Mouse (Mus musculus) lung, postnatal 0 days (tissue): ENCODE measurements around the gene Traf3ip1. TPM values are rescaled to one million over a fixed set of nuclear protein-coding genes. Genes with fewer than 3 reads are reported as not detected.
A peak's percentile ranks its signal among the peaks of the same experiment; 100 is the strongest.

Experiments used
- ATAC-seq: fragments of 200-750 bp; cut with Nextera tagmentation; 2 replicates; pipeline ENCODE4 v1.8.0; 2017; ENCODE audit warnings: moderate library complexity
- DNase-seq: peaks from one replicate; pipeline ENCODE4 v3.0.0-alpha.2; 2016; ENCODE audit warnings: low spot score
- H3K27ac ChIP-seq: fragments of 300-500 bp; sonication (generic); 2 replicates; pipeline ENCODE4 v1.5.1; 2014; ENCODE audit warnings: antibody characterized with exemption, mild to moderate bottlenecking, low read length, mixed read lengths
- H3K27me3 ChIP-seq: fragments of 300-500 bp; sonication (generic); replicated peaks from 2 replicates; pipeline ENCODE4 v1.6.1; 2014; ENCODE audit warnings: low read length, mixed read lengths; ENCODE audit not compliant: insufficient read depth
- H3K36me3 ChIP-seq: fragments of 300-500 bp; sonication (generic); 2 replicates; pipeline ENCODE4 v1.6.1; 2014; ENCODE audit warnings: low read length, mixed read lengths; ENCODE audit not compliant: insufficient read depth
- H3K4me1 ChIP-seq: fragments of 300-500 bp; sonication (generic); 2 replicates; pipeline ENCODE4 v1.6.1; 2014; ENCODE audit warnings: antibody characterized with exemption, low read depth, low read length, mixed read lengths; ENCODE audit not compliant: insufficient read depth
- H3K4me2 ChIP-seq: fragments of 300-500 bp; sonication (generic); replicated peaks from 2 replicates; pipeline ENCODE4 v1.6.1; 2014; ENCODE audit warnings: low read depth, mild to moderate bottlenecking, low read length, moderate library complexity, mixed read lengths
- H3K4me3 ChIP-seq: fragments of 300-500 bp; sonication (generic); 2 replicates; pipeline ENCODE4 v1.5.1; 2014; ENCODE audit warnings: low read depth, low read length
- H3K9ac ChIP-seq: fragments of 300-500 bp; sonication (generic); replicated peaks from 2 replicates; pipeline ENCODE4 v1.6.1; 2014; ENCODE audit warnings: low read depth, mild to moderate bottlenecking
- H3K9me3 ChIP-seq: fragments of 300-500 bp; sonication (generic); 2 replicates; pipeline ENCODE4 v1.6.1; 2016; ENCODE audit warnings: low read length, mixed read lengths
- CTCF ChIP-seq: IDR thresholded peaks from 2 replicates; pipeline ENCODE4 v1.5.1; 2016; ENCODE audit warnings: antibody characterized with exemption, mild to moderate bottlenecking
- EP300 ChIP-seq: IDR thresholded peaks from 2 replicates; pipeline ENCODE4 v1.6.1; 2016; ENCODE audit warnings: antibody characterized with exemption, mild to moderate bottlenecking, control low read depth
- WGBS: fragments of 180-500 bp; shearing (Covaris S2); extraction: QIAGEN DNeasy Blood & Tissue Kit; methylation state at CpG from one replicate; pipeline ENCODE4 v1.1.7; 2014; 5-methylcytosine and 5-hydroxymethylcytosine counted together
- polyA plus RNA-seq: library from polyadenylated mRNA; unstranded; fragments of >200 nt; fragmentation: Nextera tagmentation; extraction: Ambion mirVana; gene quantifications from 2 replicates; pipeline ENCODE4 v1.2.1, GENCODE M21; 2015

Traf3ip1 gene
- polyA plus RNA-seq, 1 experiment from 2014 or later = 11.0 TPM

DNA sequence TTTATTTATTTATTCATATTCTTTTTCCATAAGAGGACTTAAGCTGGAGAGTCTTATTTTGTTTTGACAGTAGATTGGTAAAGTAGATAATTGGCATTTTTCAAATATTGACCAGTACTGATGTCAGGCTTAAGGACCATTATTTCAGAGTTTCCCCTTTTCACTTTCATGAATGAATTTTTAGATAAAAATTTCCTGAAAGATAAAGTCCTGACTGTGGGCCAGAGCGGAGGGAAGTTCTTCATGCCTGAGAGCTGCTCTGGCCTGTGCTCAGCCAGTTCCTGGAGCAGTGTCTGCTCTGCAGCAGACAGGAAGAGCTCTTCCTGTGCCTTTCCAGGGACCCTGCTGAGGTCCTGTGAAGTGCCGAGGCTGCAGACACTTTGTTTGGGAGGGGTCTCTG, 62.7 kb downstream of the Traf3ip1 start:
- ATAC-seq (no peak), DNase-seq (no peak)
- Histone ChIP-seq H3K9ac (no peak overlapping the region), H3K27me3 (no peaks in the 10 kb centered on the region), H3K4me2 (no peak overlapping the region), H3K4me3 (no peak overlapping the region), H3K36me3 (peaks cover 19% of the 10 kb centered on the region; the same call in 1 of the 2 replicates), H3K4me1 (no peaks in the 10 kb centered on the region), H3K27ac (no peak overlapping the region), H3K9me3 (no peaks in the 10 kb centered on the region)
- TF ChIP-seq EP300 (no peak), CTCF (no peak)
- WGBS = 46% methylated on average over 2 of the region's 2 CpGs

DNA sequence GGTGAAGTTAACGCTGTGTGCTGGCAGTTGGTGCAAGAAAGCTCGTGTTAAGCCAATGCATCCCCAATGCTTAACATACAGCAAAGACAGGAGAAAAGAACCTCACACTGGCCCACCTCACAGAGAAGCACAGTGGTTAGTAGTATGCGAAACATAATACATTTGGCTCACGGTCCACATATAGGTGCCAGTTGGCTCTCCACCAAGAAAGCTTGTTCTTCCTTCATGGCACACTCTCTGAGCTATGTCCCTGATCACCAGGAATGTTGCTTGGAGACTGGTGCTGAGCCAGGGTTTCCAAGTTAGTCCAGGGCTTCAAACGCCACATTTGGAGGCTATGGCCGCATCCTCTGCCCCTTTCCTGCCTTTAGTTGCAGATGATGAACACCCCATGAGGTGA, 66.8 kb downstream of the Traf3ip1 start:
- Histone ChIP-seq H3K27ac (no peak overlapping the region), H3K4me1 (no peaks in the 10 kb centered on the region), H3K9me3 (no peaks in the 10 kb centered on the region), H3K9ac (no peak overlapping the region), H3K4me3 (no peak overlapping the region), H3K36me3 (0 out of 2 replicates have a peak, but pooled peaks cover 5% of the 10 kb centered on the region), H3K4me2 (no peak overlapping the region), H3K27me3 (no peaks in the 10 kb centered on the region)
- TF ChIP-seq EP300 (no peak), CTCF (no peak)
- no peak for ATAC-seq
- WGBS = 67% methylated on average over 6 of the region's 6 CpGs
- DNase-seq = no peak

DNA sequence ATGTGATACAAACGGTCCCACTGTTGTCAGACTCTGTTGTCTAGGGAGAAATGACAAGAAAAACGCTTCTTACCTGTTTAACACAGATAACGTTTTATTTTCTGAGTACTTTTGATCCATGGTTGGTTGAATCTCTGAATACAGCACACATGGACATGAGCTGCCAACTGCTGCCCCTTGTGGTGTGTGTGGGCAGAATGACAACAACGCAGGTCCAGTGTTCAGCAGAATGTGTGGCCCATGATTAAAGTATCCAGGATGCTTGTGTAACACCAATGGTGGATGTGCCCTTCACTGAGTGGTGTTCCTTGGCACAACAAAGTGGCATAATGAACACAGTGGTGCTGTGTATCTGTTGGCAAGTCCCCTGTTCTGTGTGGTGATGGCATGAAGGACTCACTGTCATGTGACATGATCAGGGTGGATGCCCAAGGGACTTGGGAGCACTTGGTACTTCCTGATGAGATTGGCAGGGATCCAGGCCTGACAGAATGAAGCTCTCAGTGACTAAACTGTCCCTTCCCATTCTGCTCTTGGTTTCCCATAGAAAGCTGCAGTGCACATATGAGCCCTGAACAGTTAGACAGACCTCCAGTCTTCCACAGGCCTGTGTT, 68.6 kb downstream of the Traf3ip1 start:
- 85% methylated on average over 4 of the region's 4 CpGs for WGBS
- no peak overlapping the region for H3K27ac ChIP-seq
- H3K4me1 ChIP-seq = no peaks in the 10 kb centered on the region
- H3K4me3 ChIP-seq = no peak overlapping the region
- H3K4me2 ChIP-seq = no peak overlapping the region
- no peak overlapping the region for H3K9ac ChIP-seq
- TF ChIP-seq EP300 = no peak
- peak; percentile 38; the same call in 1 of the 2 replicates for TF ChIP-seq CTCF
- H3K36me3 ChIP-seq = no peaks in the 10 kb centered on the region
- H3K9me3 ChIP-seq = no peaks in the 10 kb centered on the region
- ATAC-seq (peak; percentile 14; the same call in 1 of the 2 replicates), DNase-seq (peak; percentile 21)
- no peaks in the 10 kb centered on the region for H3K27me3 ChIP-seq

GRCm38 (mm10) chr1:91564004-91564403, 69.6 kb downstream of the Traf3ip1 start:
- TF ChIP-seq CTCF (peak; percentile 69), EP300 (no peak)
- no peaks in the 10 kb centered on the region for H3K27me3 ChIP-seq
- H3K9ac ChIP-seq = no peak overlapping the region
- H3K9me3 ChIP-seq = no peaks in the 10 kb centered on the region
- H3K4me1 ChIP-seq = no peaks in the 10 kb centered on the region
- WGBS = 49% methylated on average over 3 of the region's 3 CpGs
- H3K27ac ChIP-seq = no peak overlapping the region
- peak; percentile 37; the same call in 1 of the 2 replicates for ATAC-seq
- H3K4me3 ChIP-seq = no peak overlapping the region
- peak; percentile 23 for DNase-seq
- no peaks in the 10 kb centered on the region for H3K36me3 ChIP-seq
- H3K4me2 ChIP-seq = no peak overlapping the region

DNA sequence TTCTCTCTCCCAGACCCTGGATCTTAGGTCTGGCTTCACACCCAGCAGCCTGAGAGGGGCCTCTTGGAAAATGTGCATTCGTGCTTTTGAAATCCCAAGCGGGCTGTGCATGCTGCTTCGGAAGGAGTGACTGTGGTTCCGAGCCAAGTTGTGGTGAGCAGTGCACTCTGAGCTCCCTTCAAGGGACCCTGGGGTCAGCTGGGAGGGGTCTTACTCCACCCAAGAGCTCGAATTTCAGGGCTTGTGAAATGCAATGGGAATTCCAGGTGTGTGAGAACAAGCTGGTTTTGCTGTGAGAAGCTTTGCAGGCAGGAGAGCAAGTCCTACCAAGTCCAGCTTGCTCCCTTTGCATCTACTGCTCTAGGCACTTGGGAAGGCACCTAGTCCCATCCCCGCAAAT, 70.2 kb downstream of the Traf3ip1 start:
- Histone ChIP-seq H3K27me3 (no peaks in the 10 kb centered on the region), H3K4me1 (no peaks in the 10 kb centered on the region), H3K27ac (no peak overlapping the region), H3K4me3 (no peak overlapping the region), H3K4me2 (no peak overlapping the region), H3K9ac (no peak overlapping the region), H3K9me3 (no peaks in the 10 kb centered on the region), H3K36me3 (no peaks in the 10 kb centered on the region)
- 31% methylated on average over 6 of the region's 6 CpGs for WGBS
- no peak for ATAC-seq
- DNase-seq = no peak
- TF ChIP-seq EP300 = no peak
- TF ChIP-seq CTCF = no peak

- 82% methylated on average over 2 of the region's 2 CpGs for WGBS
- no peak overlapping the region for H3K27ac ChIP-seq
- DNase-seq = no peak
- H3K4me1 ChIP-seq = no peaks in the 10 kb centered on the region
- no peak overlapping the region for H3K4me2 ChIP-seq
- ATAC-seq = no peak
- TF ChIP-seq CTCF (no peak), EP300 (no peak)
- H3K9me3 ChIP-seq = no peaks in the 10 kb centered on the region
- H3K36me3 ChIP-seq = no peaks in the 10 kb centered on the region
- H3K27me3 ChIP-seq = no peaks in the 10 kb centered on the region; the same call in 1 of the 2 replicates
- H3K4me3 ChIP-seq = no peak overlapping the region
- no peak overlapping the region for H3K9ac ChIP-seq
Measured at GRCm38 (mm10) chr1:91567269-91567668, 72.8 kb downstream of the Traf3ip1 start.
